Mouse (Mus musculus) CH12.LX (cell line): ENCODE results near the gene Cldn7. TPM values are rescaled to one million over a fixed set of nuclear protein-coding genes. Genes with fewer than 3 reads are reported as not detected.

ENCODE experiments used
- DNase-seq: peaks from one replicate; pipeline ENCODE4 v3.0.0-alpha.2; 2013; ENCODE audit errors: extremely low read depth
- H3K27ac ChIP-seq: 2 replicates; pipeline ENCODE4 v1.5.1; 2012; ENCODE audit warnings: low read depth, mild to moderate bottlenecking, control low read depth, moderate library complexity; ENCODE audit not compliant: insufficient read depth
- H3K27me3 ChIP-seq: replicated peaks from 2 replicates; pipeline ENCODE3; 2012; ENCODE audit warnings: inconsistent platforms
- H3K36me3 ChIP-seq, 2 experiments: replicated peaks in 1 of 2; 2 replicates each; pipeline versions ENCODE3 to v1.6.1; 2012; ENCODE audit warnings: inconsistent platforms in 1 of 2, low read length in 1 of 2, mild to moderate bottlenecking in 1 of 2, mixed read lengths in 1 of 2, moderate library complexity in 1 of 2; ENCODE audit not compliant: control insufficient read depth in 1 of 2, insufficient read depth in 1 of 2
- H3K4me1 ChIP-seq, 2 experiments: 2 replicates each; pipeline ENCODE4 v1.6.1; 2012; ENCODE audit warnings: inconsistent platforms in 1 of 2, moderate library complexity in 1 of 2; ENCODE audit not compliant: insufficient read depth in 2 of 2, control insufficient read depth in 1 of 2
- H3K4me2 ChIP-seq: 2 replicates; pipeline ENCODE4 v1.6.1; 2012; ENCODE audit warnings: low read depth, mild to moderate bottlenecking, control low read depth; ENCODE audit not compliant: poor library complexity, insufficient read depth, severe bottlenecking
- H3K4me3 ChIP-seq, 3 experiments: fragments of 150-350 bp in 1 of 3; sonication (generic) in 1 of 3; replicated peaks in 1 of 3; 2 replicates each; pipeline versions ENCODE3 to v1.5.1; 2011 to 2012; ENCODE audit warnings: low read depth in 2 of 3, low read length in 2 of 3, mild to moderate bottlenecking in 2 of 3, moderate library complexity in 2 of 3, control low read depth in 1 of 3, improper control_type of control experiment in 1 of 3, inconsistent platforms in 1 of 3, mixed read lengths in 1 of 3; ENCODE audit not compliant: poor library complexity in 1 of 3
- H3K79me2 ChIP-seq: replicated peaks from 2 replicates; pipeline ENCODE4 v1.6.1; 2012; ENCODE audit warnings: mild to moderate bottlenecking, moderate library complexity; ENCODE audit not compliant: control insufficient read depth, poor library complexity, insufficient read depth, severe bottlenecking; ENCODE audit errors: extremely low read depth
- H3K9ac ChIP-seq: 2 replicates; pipeline ENCODE4 v1.6.1; 2012; ENCODE audit warnings: low read depth, mild to moderate bottlenecking, control low read depth, moderate library complexity; ENCODE audit not compliant: insufficient read depth
- H3K9me3 ChIP-seq: replicated peaks from 2 replicates; pipeline ENCODE3; 2012; ENCODE audit warnings: low read length, inconsistent platforms, mixed read lengths
- BHLHE40 ChIP-seq: IDR thresholded peaks from 2 replicates; pipeline ENCODE4 v1.6.1; 2011; ENCODE audit warnings: mild to moderate bottlenecking, low read depth, low read length, improper control_type of control experiment
- CHD2 ChIP-seq: IDR thresholded peaks from 2 replicates; pipeline ENCODE4 v1.6.1; 2011; ENCODE audit warnings: low read length, improper control_type of control experiment
- E2F4 ChIP-seq: IDR thresholded peaks from 2 replicates; pipeline ENCODE4 v1.6.1; 2011; ENCODE audit warnings: low read depth, low read length, improper control_type of control experiment; ENCODE audit not compliant: insufficient replicate concordance
- ETS1 ChIP-seq: conservative IDR thresholded peaks from 2 replicates; pipeline ENCODE4 v1.6.1; 2012; ENCODE audit warnings: low read depth, mild to moderate bottlenecking, inconsistent platforms, low read length, improper control_type of control experiment, moderate library complexity
- GABPA ChIP-seq: IDR thresholded peaks from 2 replicates; pipeline ENCODE4 v1.6.1; 2012; ENCODE audit warnings: low read depth, low read length, improper control_type of control experiment, inconsistent platforms; ENCODE audit not compliant: insufficient replicate concordance
- HCFC1 ChIP-seq: IDR thresholded peaks from 2 replicates; pipeline ENCODE4 v1.6.1; 2012; ENCODE audit warnings: low read depth, mild to moderate bottlenecking, inconsistent platforms, low read length, improper control_type of control experiment
- IRF4 ChIP-seq: IDR thresholded peaks from 2 replicates; pipeline ENCODE4 v1.6.1; 2014; ENCODE audit warnings: low read depth, mild to moderate bottlenecking, inconsistent platforms, low read length, improper control_type of control experiment
- JUN ChIP-seq: IDR thresholded peaks from 2 replicates; pipeline ENCODE4 v1.6.1; 2011; ENCODE audit warnings: low read depth, mild to moderate bottlenecking, low read length, improper control_type of control experiment, moderate library complexity; ENCODE audit not compliant: insufficient read depth
- KAT2A ChIP-seq: IDR thresholded peaks from 2 replicates; pipeline ENCODE4 v1.6.1; 2012; ENCODE audit warnings: low read length, improper control_type of control experiment, inconsistent platforms; ENCODE audit not compliant: insufficient replicate concordance
- MAZ ChIP-seq: IDR thresholded peaks from 2 replicates; pipeline ENCODE4 v1.6.1; 2012; ENCODE audit warnings: low read depth, mild to moderate bottlenecking, inconsistent platforms, low read length, improper control_type of control experiment, moderate library complexity
- MEF2A ChIP-seq: IDR thresholded peaks from 2 replicates; pipeline ENCODE4 v1.6.1; 2014; ENCODE audit warnings: low read depth, mild to moderate bottlenecking, inconsistent platforms, low read length, improper control_type of control experiment, borderline replicate concordance
- MYC ChIP-seq: IDR thresholded peaks from 2 replicates; pipeline ENCODE4 v1.6.1; 2011; ENCODE audit warnings: low read depth, mild to moderate bottlenecking, improper control_type of control experiment, low read length
- NRF1 ChIP-seq: IDR thresholded peaks from 2 replicates; pipeline ENCODE4 v1.6.1; 2014; ENCODE audit warnings: low read depth, mild to moderate bottlenecking, inconsistent platforms, low read length, improper control_type of control experiment, moderate library complexity
- POLR2A ChIP-seq: IDR thresholded peaks from 2 replicates; pipeline ENCODE4 v1.6.1; 2011; ENCODE audit warnings: low read depth, mild to moderate bottlenecking, improper control_type of control experiment, low read length
- SIN3A ChIP-seq: IDR thresholded peaks from 2 replicates; pipeline ENCODE4 v1.6.1; 2012; ENCODE audit warnings: low read length, improper control_type of control experiment, inconsistent platforms
- SMC3 ChIP-seq: IDR thresholded peaks from 2 replicates; pipeline ENCODE4 v1.6.1; 2011; ENCODE audit warnings: low read depth, low read length, improper control_type of control experiment
- ZMIZ1 ChIP-seq: IDR thresholded peaks from 2 replicates; pipeline ENCODE4 v1.6.1; 2012; ENCODE audit warnings: low read depth, mild to moderate bottlenecking, inconsistent platforms, low read length, improper control_type of control experiment
- dilution Hi-C: fragments of 300-500 bp; cut with MboI; formaldehyde crosslinking; loops from 2 replicates; pipeline ENCODE4 v1.14.3; 2020; ENCODE audit warnings: low sequenced_read_pairs; ENCODE audit not compliant: extremely low pct_unique_long_range_greater_than_20kb, extremely low pct_ligation_motif_present
- in situ Hi-C: fragments of 300-500 bp; cut with MboI; formaldehyde crosslinking; loops from 3 replicates; pipeline ENCODE4 v1.14.3; 2019; ENCODE audit warnings: low sequenced_read_pairs, low pct_ligation_motif_present, low pct_unique_long_range_greater_than_20kb, mixed read lengths
- polyA plus RNA-seq: library from polyadenylated mRNA; unstranded; fragments of >175 nt; gene quantifications from 2 replicates; pipeline ENCODE4 v1.2.1, GENCODE M21; 2012; ENCODE audit warnings: low read depth; ENCODE audit not compliant: insufficient read length
- total RNA-seq, 2 experiments: library from RNA; depleted of rRNA; stranded (reverse); fragments of 300-350 nt in 1 of 2; fragments of >200 nt in 1 of 2; gene quantifications; 2 replicates each; pipeline ENCODE4 v1.2.3; 2012 to 2014

Gene Cldn7
- total and polyA plus RNA-seq, 3 experiments, result not detected

- Histone ChIP-seq H3K4me2 (peak overlapping the region; percentile 37; the same call in 1 of the 2 replicates), H3K27ac (peak overlapping the region; percentile 80; the same call in 1 of the 2 replicates), H3K4me1 (peaks cover 8 to 28% of the 10 kb centered on the region in 2 experiments; a peak in 3 of 4 replicates), H3K79me2 (peaks cover 35% of the 10 kb centered on the region), H3K4me3 (peak overlapping the region; percentile 76 to 93 (median 77)), H3K9me3 (no peaks in the 10 kb centered on the region), H3K36me3 (peaks cover 45 to 56% of the 10 kb centered on the region in 2 experiments), H3K9ac (peak overlapping the region; percentile 83), H3K27me3 (no peaks in the 10 kb centered on the region)
- in situ Hi-C loops, result no loop called here
- peak; percentile 51 for TF ChIP-seq HCFC1
- TF ChIP-seq NRF1, result no peak
- 0 out of 2 replicates have a peak, but pooled peaks have one; percentile 52 for TF ChIP-seq MAZ
- peak; percentile 34; the same call in 1 of the 2 replicates for TF ChIP-seq IRF4
- TF ChIP-seq JUN, result no peak
- 0 out of 2 replicates have a peak, but pooled peaks have one; percentile 56 for TF ChIP-seq KAT2A
- dilution Hi-C loops, result no loop called here
- DNase-seq, result no peak
Measured at GRCm38 (mm10) chr11:69991711-69992110, 27.1 kb downstream of the Cldn7 start.

GRCm38 (mm10) chr11:69992396-69992795, 27.8 kb downstream of the Cldn7 start:
- H3K9me3 ChIP-seq, result no peaks in the 10 kb centered on the region
- no peaks in the 10 kb centered on the region for H3K27me3 ChIP-seq
- H3K4me3 ChIP-seq, result peak overlapping the region; percentile 45 to 93 (median 77)
- no peak for DNase-seq
- dilution Hi-C loops (no loop called here), in situ Hi-C loops (no loop called here)
- H3K4me1 ChIP-seq, result peaks cover 8 to 29% of the 10 kb centered on the region in 2 experiments; a peak in 3 of 4 replicates
- peak overlapping the region; percentile 83 for H3K9ac ChIP-seq
- peaks cover 38% of the 10 kb centered on the region for H3K79me2 ChIP-seq
- peak overlapping the region; percentile 96 for H3K4me2 ChIP-seq
- no peak overlapping the region for H3K27ac ChIP-seq
- TF ChIP-seq E2F4 (no peak), SMC3 (no peak), CHD2 (no peak), ZMIZ1 (no peak), ETS1 (no peak), MEF2A (no peak), IRF4 (no peak), GABPA (no peak), SIN3A (no peak), POLR2A (no peak), BHLHE40 (no peak), MYC (no peak)
- H3K36me3 ChIP-seq, result peaks cover 42 to 50% of the 10 kb centered on the region in 2 experiments
